Mouse (Mus musculus): ENCODE measurements around the gene Olfr140. TPM values are rescaled to one million over a fixed set of nuclear protein-coding genes. Genes with fewer than 3 reads are reported as not detected.

Gene Olfr140
- not detected in 2 replicates for polyA plus RNA-seq (2015; fragmentation: Nextera tagmentation; extraction: Ambion mirVana)

- no peaks in the 10 kb centered on the region for H3K27me3 ChIP-seq
- H3K9me3 ChIP-seq (replicated peaks) = no peaks in the 10 kb centered on the region
- no peak within 1 kb of the TSS for H3K9ac ChIP-seq
- DNase-seq (no peak), ATAC-seq (ENCODE audit: low read depth) (no peak)
- H3K27ac ChIP-seq = no peak within 1 kb of the TSS
- no peak within 1 kb of the TSS for H3K4me2 ChIP-seq
- H3K4me3 ChIP-seq (replicated peaks) = no peak within 1 kb of the TSS
- no peaks in the 10 kb centered on the region for H3K4me1 ChIP-seq (replicated peaks)
- no peaks in the 10 kb centered on the region for H3K36me3 ChIP-seq
Measured at GRCm38 (mm10) chr2:90063494-90063893, at the start of gene Olfr140. Olfr140 (minus strand) TSS chr2:90063594.

GRCm38 (mm10) chr2:90070065-90070464 lies 6.7 kb upstream of the Olfr140 start:
- 47% methylated on average over 2 of the region's 2 CpGs for WGBS (ENCODE audit: insufficient replicate concordance)
- no peak overlapping the region for H3K27ac ChIP-seq

GRCm38 (mm10) chr2:90035037-90035436 lies 28.4 kb downstream of the Olfr140 start, which contains the start of gene Olfr1265:
Olfr1265 (plus strand) TSS chr2:90035337.
- ATAC-seq (ENCODE audit: low read depth) (no peak), DNase-seq (no peak)
- no peaks in the 10 kb centered on the region for H3K9me3 ChIP-seq (replicated peaks)
- no peak within 1 kb of the TSS for H3K27ac ChIP-seq
- H3K4me3 ChIP-seq (replicated peaks) = no peak within 1 kb of the TSS
- H3K4me2 ChIP-seq = no peak within 1 kb of the TSS
- H3K27me3 ChIP-seq = no peaks in the 10 kb centered on the region
- H3K36me3 ChIP-seq = no peaks in the 10 kb centered on the region
- no peaks in the 10 kb centered on the region for H3K4me1 ChIP-seq (replicated peaks)
- H3K9ac ChIP-seq = no peak within 1 kb of the TSS

More at GRCm38 (mm10) chr2:90070065-90070464, 6.7 kb upstream of the Olfr140 start:
- Histone ChIP-seq H3K36me3 (no peaks in the 10 kb centered on the region), H3K4me1 (replicated peaks) (no peaks in the 10 kb centered on the region), H3K4me2 (no peak overlapping the region), H3K9ac (no peak overlapping the region), H3K4me3 (replicated peaks) (no peak overlapping the region), H3K9me3 (replicated peaks) (no peaks in the 10 kb centered on the region; the same call in 1 of the 2 replicates), H3K27me3 (no peaks in the 10 kb centered on the region)
- DNase-seq (no peak), ATAC-seq (ENCODE audit: low read depth) (no peak)

- Histone ChIP-seq H3K9ac (no peak within 1 kb of the TSS), H3K9me3 (replicated peaks) (no peaks in the 10 kb centered on the region), H3K4me1 (replicated peaks) (no peaks in the 10 kb centered on the region), H3K27ac (no peak within 1 kb of the TSS), H3K4me2 (no peak within 1 kb of the TSS), H3K4me3 (replicated peaks) (no peak within 1 kb of the TSS), H3K27me3 (no peaks in the 10 kb centered on the region), H3K36me3 (no peaks in the 10 kb centered on the region)
- DNase-seq (no peak), ATAC-seq (ENCODE audit: low read depth) (no peak)
- WGBS (ENCODE audit: insufficient replicate concordance) = 72% methylated on average over 2 of the region's 2 CpGs
Measured at GRCm38 (mm10) chr2:90025477-90025876, 37.9 kb downstream of the Olfr140 start, which contains the start of gene Olfr1264. Olfr1264 (minus strand) TSS chr2:90025577.

GRCm38 (mm10) chr2:90011831-90012230 lies 51.6 kb downstream of the Olfr140 start, which contains the start of gene Olfr1263:
Olfr1263 (plus strand) TSS chr2:90012131.
- Histone ChIP-seq H3K4me3 (replicated peaks) (no peak within 1 kb of the TSS), H3K4me2 (no peak within 1 kb of the TSS), H3K27me3 (no peaks in the 10 kb centered on the region), H3K9me3 (replicated peaks) (no peaks in the 10 kb centered on the region), H3K9ac (no peak within 1 kb of the TSS), H3K36me3 (no peaks in the 10 kb centered on the region), H3K27ac (no peak within 1 kb of the TSS), H3K4me1 (replicated peaks) (no peaks in the 10 kb centered on the region)
- ATAC-seq (ENCODE audit: low read depth) = no peak
- 57% methylated on average over 2 of the region's 2 CpGs for WGBS (ENCODE audit: insufficient replicate concordance)
- DNase-seq = no peak

GRCm38 (mm10) chr2:89999845-90000244 lies 63.5 kb downstream of the Olfr140 start, which contains the start of gene Olfr1262:
Olfr1262 (plus strand) TSS chr2:90000145.
- no peak within 1 kb of the TSS for H3K27ac ChIP-seq
- H3K27me3 ChIP-seq = no peaks in the 10 kb centered on the region
- H3K36me3 ChIP-seq = no peaks in the 10 kb centered on the region
- H3K9ac ChIP-seq = no peak within 1 kb of the TSS
- no peaks in the 10 kb centered on the region for H3K9me3 ChIP-seq (replicated peaks)
- H3K4me3 ChIP-seq (replicated peaks) = no peak within 1 kb of the TSS
- H3K4me2 ChIP-seq = no peak within 1 kb of the TSS
- no peak for DNase-seq
- no peak for ATAC-seq (ENCODE audit: low read depth)
- H3K4me1 ChIP-seq (replicated peaks) = no peaks in the 10 kb centered on the region

Other genes starting within 250 kb of the Olfr140 start
- not detected in 2 replicates for gene Olfr1256, start 222.0 kb downstream of the Olfr140 start, polyA plus RNA-seq (2015; fragmentation: Nextera tagmentation; extraction: Ambion mirVana)
- not detected in 2 replicates for gene Olfr48, start 215.4 kb downstream of the Olfr140 start, polyA plus RNA-seq (2015; fragmentation: Nextera tagmentation; extraction: Ambion mirVana)
- not detected in 2 replicates for gene Olfr1257, start 185.2 kb downstream of the Olfr140 start, polyA plus RNA-seq (2015; fragmentation: Nextera tagmentation; extraction: Ambion mirVana)
- gene Olfr1258, start 136.3 kb downstream of the Olfr140 start, polyA plus RNA-seq (2015; fragmentation: Nextera tagmentation; extraction: Ambion mirVana) = not detected in 2 replicates
- gene Olfr1259, start 114.9 kb downstream of the Olfr140 start, polyA plus RNA-seq (2015; fragmentation: Nextera tagmentation; extraction: Ambion mirVana) = not detected in 2 replicates
- not detected in 2 replicates for gene Olfr1260, start 89.3 kb downstream of the Olfr140 start, polyA plus RNA-seq (2015; fragmentation: Nextera tagmentation; extraction: Ambion mirVana)
- not detected in 2 replicates for gene Olfr1261, start 72.4 kb downstream of the Olfr140 start, polyA plus RNA-seq (2015; fragmentation: Nextera tagmentation; extraction: Ambion mirVana)
- gene Olfr1262, start 63.4 kb downstream of the Olfr140 start, polyA plus RNA-seq (2015; fragmentation: Nextera tagmentation; extraction: Ambion mirVana) = not detected in 2 replicates
- gene Olfr1263, start 51.5 kb downstream of the Olfr140 start, polyA plus RNA-seq (2015; fragmentation: Nextera tagmentation; extraction: Ambion mirVana) = not detected in 2 replicates
- not detected in 2 replicates for gene Olfr1264, start 38.0 kb downstream of the Olfr140 start, polyA plus RNA-seq (2015; fragmentation: Nextera tagmentation; extraction: Ambion mirVana)
- not detected in 2 replicates for gene Olfr1265, start 28.3 kb downstream of the Olfr140 start, polyA plus RNA-seq (2015; fragmentation: Nextera tagmentation; extraction: Ambion mirVana)
- not detected in 2 replicates for gene Olfr1269, start 57.8 kb upstream of the Olfr140 start, polyA plus RNA-seq (2015; fragmentation: Nextera tagmentation; extraction: Ambion mirVana)
- not detected in 2 replicates for gene Olfr32, start 78.7 kb upstream of the Olfr140 start, polyA plus RNA-seq (2015; fragmentation: Nextera tagmentation; extraction: Ambion mirVana)
- gene Olfr1270, start 89.5 kb upstream of the Olfr140 start, polyA plus RNA-seq (2015; fragmentation: Nextera tagmentation; extraction: Ambion mirVana) = not detected in 2 replicates
- not detected in 2 replicates for gene Olfr1506, start 160.9 kb upstream of the Olfr140 start, polyA plus RNA-seq (2015; fragmentation: Nextera tagmentation; extraction: Ambion mirVana)
- gene Olfr142, start 194.0 kb upstream of the Olfr140 start, polyA plus RNA-seq (2015; fragmentation: Nextera tagmentation; extraction: Ambion mirVana) = not detected in 2 replicates
- gene Olfr1271, start 207.4 kb upstream of the Olfr140 start, polyA plus RNA-seq (2015; fragmentation: Nextera tagmentation; extraction: Ambion mirVana) = not detected in 2 replicates
- gene Olfr1272, start 229.2 kb upstream of the Olfr140 start, polyA plus RNA-seq (2015; fragmentation: Nextera tagmentation; extraction: Ambion mirVana) = not detected in 2 replicates

All from liver, embryonic 13.5 days (tissue).